Mouse (Mus musculus) spleen, postnatal 4 days (tissue): ENCODE measurements around the gene Cdca4.

Experiments used
- DNase-seq, 2 experiments: peaks; one replicate each; pipeline ENCODE4 v3.0.0; 2022; ENCODE audit warnings: low spot score in 2 of 2

Gene Cdca4

GRCm38 (mm10) chr12:112829244-112829864 lies at the start of gene Cdca4:
Cdca4 (minus strand) TSS chr12:112829423.
- peak; percentile 99 for DNase-seq

- peak in 1 of 2 experiments; percentile 64 for DNase-seq
Observed at GRCm38 (mm10) chr12:112877607-112878020, 48.4 kb upstream of the Cdca4 start.

GRCm38 (mm10) chr12:112877073-112877576 lies 47.9 kb upstream of the Cdca4 start:
- no peak for DNase-seq

DNA sequence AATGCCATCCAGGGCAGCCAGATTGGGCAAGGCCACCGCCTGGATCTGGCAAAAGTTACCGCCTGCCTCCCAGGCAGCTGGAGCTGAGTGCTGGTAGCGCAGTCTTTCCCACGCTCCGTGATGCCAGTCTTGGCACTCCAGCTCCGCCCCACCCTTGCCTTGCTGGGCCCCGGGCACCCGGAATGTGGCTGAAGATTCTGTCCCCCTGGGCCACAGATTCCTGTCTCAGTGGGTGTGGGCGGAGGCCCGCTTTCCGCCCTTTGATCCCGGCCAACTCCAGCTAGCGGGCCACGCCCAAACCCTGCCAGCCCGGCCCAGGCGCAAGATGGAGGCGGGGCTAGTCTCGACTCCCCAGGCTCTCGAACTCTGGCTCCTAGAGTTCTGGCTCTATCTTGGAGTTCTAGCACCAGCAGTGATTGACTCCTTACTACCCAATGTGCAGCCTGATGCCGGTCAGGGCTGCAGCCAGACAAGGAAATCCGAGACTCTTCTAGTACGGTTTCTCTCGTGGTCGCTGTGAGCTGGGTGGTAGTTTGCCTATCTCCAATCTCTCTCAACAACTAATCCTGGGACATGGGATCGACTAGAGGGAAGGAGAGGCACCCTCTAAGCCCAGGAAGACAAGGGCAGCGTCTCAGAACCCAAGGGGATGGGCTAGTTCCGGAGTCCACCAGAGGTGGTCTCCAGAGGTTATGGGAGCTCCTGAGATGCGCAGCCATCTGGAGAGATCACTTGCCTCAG lies 47.3 kb upstream of the Cdca4 start:
- peak in 1 of 2 experiments; percentile 40 for DNase-seq

GRCm38 (mm10) chr12:112875225-112876013 lies 46.2 kb upstream of the Cdca4 start:
- peak; percentile 83 to 93 for DNase-seq

- no peak for DNase-seq
Observed at GRCm38 (mm10) chr12:112874199-112874598, 45.0 kb upstream of the Cdca4 start.

DNA sequence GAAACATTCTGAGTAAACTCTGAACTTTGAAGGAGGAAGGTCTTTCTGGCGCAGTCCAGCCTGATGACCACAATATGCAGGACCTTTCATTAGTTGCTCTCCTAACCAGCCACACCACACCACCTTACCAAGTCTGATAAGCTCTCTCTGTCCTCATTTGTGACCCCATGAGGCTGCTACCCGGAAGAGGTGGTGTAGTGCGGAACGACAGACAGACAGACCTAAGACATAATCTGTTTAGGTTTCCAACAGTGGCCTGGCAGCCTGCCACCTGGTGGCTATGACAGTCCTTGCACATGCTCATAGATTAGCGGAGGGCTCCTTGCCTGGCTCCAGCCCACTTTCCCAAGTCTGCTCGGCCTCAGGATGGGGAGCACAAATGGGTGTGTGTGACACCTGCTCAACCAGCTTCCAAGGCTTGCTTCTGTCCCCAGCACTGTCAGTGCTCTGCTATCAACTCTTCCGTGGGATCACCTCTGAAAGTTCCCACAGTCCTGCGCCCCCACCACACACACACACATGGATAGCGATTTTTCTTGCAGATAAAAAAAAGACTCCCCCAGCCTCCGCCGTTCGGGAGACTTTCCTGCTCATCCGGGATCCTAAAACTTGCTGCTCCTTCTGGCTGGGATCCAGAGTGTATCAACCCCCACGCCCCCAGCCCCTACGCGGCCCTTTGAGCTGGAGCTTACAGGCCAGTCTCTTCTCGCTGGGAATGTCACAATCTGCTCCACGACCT lies 44.4 kb upstream of the Cdca4 start:
- DNase-seq: peak; percentile 71 to 87

- DNase-seq: no peak
Observed at GRCm38 (mm10) chr12:112872991-112873390, 43.8 kb upstream of the Cdca4 start.

GRCm38 (mm10) chr12:112871272-112871671 lies 42.0 kb upstream of the Cdca4 start:
- no peak for DNase-seq

GRCm38 (mm10) chr12:112870775-112871174 lies 41.6 kb upstream of the Cdca4 start:
- DNase-seq: no peak

DNA sequence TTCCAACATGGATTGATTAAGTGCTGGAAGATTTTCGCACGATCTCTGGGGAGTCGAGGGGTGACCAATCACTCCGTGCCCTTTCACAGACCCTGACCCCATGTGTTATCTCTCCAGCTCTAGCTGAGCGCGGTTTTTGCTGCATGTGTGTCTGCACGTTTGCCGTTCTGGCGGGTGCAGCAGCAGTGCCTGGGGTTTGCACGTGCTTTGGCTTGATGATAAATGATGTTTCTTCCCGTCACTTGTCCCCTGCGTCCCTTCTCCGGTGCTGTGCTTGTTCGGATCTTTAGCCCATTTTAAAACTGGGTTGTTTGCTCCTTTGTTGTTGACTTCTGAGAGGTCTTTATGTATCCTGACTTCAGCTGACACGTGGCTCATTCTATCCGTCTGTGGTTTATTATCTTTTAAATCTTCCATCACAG lies 40.6 kb upstream of the Cdca4 start:
- DNase-seq: no peak

DNA sequence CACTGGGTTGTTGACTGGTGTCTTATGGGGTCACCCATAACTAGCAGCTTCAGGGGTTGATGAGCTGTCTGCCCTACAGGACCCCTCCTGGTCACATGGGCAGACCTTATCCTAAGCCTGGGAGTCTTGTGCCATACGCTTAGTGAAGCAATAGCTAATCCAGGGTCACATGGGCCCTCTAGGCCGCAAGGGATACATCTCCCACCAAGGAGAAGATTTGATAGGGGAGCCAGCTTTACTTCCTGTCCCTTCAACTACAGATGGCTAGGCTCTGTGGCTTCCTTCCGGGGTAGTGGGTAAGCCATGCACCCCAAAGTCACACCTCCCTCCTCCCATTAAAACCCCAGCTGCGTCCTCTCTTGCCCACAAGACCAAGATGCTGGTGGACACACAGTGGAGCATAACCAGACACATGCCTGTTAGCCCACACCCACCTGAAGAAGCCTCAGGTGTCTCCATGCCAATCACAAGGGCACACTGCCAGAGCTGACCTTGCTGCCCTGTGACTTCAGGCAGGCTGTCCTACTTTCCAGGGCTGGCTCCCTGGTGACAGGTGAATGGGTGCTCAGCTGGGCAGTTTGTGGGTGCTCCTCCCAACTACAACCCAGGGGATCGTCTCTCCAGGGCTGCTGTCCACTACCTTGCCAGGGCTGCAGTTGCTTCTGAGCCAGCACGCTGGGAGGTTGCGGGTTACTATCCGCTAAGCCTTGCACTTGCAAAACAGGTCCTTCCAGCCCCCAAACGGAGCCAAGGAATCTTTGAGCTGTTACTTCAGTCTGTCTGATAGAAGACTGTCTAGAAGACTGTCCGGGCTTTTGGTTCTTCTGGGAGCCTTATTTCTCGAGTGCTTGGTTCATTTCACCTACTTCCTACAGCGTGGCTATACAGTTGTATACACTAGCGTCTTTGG lies 39.2 kb upstream of the Cdca4 start, which contains the start of gene Gpr132:
Gene Gpr132, minus strand, starts transcription at position 51 of the 910 bp plus-strand sequence.
- DNase-seq: no peak

- no peak for DNase-seq
Observed at GRCm38 (mm10) chr12:112867106-112867674, 38.0 kb upstream of the Cdca4 start.

DNA sequence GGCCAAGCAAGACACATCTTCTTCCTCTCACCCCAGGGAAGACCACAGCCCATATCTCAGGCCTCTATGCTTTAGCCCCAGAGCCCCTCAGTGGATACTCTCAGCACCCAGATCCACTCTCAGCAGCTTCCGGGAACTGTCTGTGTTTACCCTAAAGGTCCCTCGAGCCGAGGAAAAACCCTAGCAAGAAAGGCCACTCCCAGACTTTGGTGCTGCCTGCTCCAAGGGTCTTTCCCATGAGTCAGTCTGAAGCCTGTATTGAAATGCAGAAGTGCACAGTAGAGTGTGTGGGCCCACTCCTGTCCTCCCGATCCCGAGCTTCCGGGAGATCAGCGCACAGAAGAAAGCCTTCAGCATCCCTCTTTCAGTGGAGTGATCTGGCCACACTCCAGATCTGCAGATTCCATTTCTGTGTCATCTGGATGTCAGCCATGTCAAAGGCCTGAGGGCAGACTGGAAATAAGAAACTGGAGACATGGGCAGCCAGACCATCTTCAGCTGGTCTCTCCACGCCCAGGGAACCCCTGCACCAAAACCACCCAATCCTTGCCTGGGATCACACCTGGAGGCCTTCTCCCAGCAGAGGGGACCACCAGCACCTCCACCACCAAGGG lies 37.4 kb upstream of the Cdca4 start:
- DNase-seq: no peak

GRCm38 (mm10) chr12:112864804-112865203 lies 35.6 kb upstream of the Cdca4 start:
- DNase-seq: no peak

- DNase-seq: peak in 1 of 2 experiments; percentile 64
Observed at GRCm38 (mm10) chr12:112861911-112862321, 32.7 kb upstream of the Cdca4 start.

DNA sequence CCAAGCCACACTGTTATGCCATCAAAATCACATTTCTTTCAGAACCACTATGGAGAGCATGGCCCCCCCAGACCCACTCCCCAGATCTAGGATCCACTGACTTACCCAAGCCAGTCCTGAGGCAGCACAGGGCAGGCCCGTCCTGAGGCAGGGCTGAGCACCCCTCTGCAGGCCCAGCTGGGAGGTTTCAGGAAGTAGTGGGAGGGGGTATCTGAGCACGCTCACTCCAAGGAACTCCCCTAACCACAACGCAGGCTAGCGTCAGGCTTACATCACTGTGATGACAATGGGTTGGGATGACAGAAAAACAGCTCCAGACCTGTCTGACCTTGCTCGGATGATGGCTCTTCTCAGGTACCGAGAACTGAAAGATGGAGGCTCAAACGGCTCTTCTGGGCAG lies 31.5 kb upstream of the Cdca4 start:
- peak in 1 of 2 experiments; percentile 65 for DNase-seq

- no peak for DNase-seq
Observed at GRCm38 (mm10) chr12:112859930-112860329, 30.7 kb upstream of the Cdca4 start.

DNA sequence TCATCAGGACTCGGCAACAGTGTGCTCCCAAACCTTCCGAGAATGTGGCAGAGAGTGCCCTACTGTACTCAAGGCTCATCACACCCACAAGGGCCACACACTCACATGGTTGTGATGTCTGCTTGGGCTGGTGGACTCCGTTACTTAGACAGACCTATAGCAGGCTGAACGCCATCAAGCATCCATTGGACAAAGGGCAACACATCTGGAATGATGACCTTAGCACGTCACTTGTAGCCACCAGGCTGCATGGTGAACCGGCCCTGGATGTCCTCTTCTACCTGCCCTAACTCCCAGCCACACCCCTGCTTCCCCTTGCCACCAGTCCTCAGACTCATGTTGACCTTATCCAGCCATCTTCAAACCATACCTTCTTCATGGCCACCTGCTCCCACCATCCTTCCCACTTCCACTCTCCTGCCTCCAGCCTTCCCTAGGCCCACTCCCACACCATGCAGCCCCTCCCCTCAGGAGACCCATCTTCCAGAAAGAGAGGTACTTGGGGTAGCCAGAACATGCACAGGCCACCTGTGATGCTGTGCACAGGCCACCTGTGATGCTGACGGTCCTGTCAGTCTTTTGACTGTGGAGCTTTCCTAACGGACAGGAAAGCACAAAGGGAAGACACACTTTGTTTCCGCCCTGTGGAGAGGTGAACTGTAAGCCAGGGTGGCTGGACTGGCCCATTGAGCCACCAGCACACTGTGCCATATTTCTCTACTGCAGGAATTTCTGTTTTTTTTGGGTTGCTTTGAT lies 29.5 kb upstream of the Cdca4 start:
- no peak for DNase-seq
